Mouse (Mus musculus) MEL (cell line): ENCODE results near the gene Prrt4.

Experiments
- GATA1 ChIP-seq: IDR thresholded peaks from 2 replicates; pipeline ENCODE4 v1.6.1; 2011; ENCODE audit warnings: low read depth, low read length, improper control_type of control experiment
- MAZ ChIP-seq: IDR thresholded peaks from 2 replicates; pipeline ENCODE4 v1.6.1; 2012; ENCODE audit warnings: low read depth, mild to moderate bottlenecking, inconsistent platforms, low read length, improper control_type of control experiment
- NRF1 ChIP-seq: IDR thresholded peaks from 2 replicates; pipeline ENCODE4 v1.6.1; 2014; ENCODE audit warnings: low read depth, mild to moderate bottlenecking, inconsistent platforms, low read length, improper control_type of control experiment, moderate library complexity; ENCODE audit not compliant: poor library complexity, insufficient read depth, severe bottlenecking
- ZKSCAN1 ChIP-seq: IDR thresholded peaks from 2 replicates; pipeline ENCODE4 v1.6.1; 2012; ENCODE audit warnings: low read depth, mild to moderate bottlenecking, inconsistent platforms, low read length, improper control_type of control experiment, moderate library complexity
- ZMIZ1 ChIP-seq: IDR thresholded peaks from 2 replicates; pipeline ENCODE4 v1.6.1; 2012; ENCODE audit warnings: low read depth, mild to moderate bottlenecking, inconsistent platforms, low read length, improper control_type of control experiment, moderate library complexity

DNA sequence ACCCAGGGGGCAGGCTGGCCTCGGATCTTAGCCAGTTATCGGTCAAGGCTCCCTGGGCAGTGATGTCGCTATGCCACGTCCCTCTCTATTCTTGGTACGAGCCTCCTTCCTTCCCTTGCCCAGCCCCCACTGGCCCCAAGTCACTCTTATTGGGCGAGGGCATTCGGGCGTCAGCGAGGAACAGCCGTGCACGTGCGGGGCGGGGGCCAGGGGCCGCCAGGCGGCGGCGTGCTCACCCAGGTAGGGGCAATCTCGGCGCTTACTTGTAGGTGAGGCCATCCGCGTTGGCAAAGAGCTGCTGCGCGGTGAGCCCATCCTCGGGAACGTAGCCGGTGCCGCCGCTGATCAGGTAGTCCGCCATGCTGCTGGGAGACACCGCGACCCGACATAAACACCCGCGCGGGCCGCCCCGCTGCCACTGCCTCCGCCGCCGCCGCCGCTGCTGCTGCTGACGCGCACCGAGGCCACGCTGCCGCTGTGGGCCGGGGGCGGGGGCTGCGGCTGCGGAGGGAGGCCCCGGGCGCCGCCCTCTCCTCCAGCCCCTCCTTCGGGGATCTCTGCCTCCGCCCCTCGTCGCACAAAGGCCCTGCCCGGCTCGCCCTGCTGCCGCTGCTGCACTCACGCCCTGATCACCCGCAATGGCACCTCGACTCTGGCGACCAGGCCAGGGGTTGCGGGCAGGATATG lies 32.6 kb upstream of the Prrt4 start:
- peak; percentile 75; the same call in 1 of the 2 replicates for TF ChIP-seq MAZ
- TF ChIP-seq GATA1 = no peak
- peak; percentile 35; the same call in 1 of the 2 replicates for TF ChIP-seq NRF1
- TF ChIP-seq ZMIZ1 = peak; percentile 36; the same call in 1 of the 2 replicates
- TF ChIP-seq ZKSCAN1 = no peak
